Comparison of ENCODE assay signal across 8 mouse cellular contexts in the genomic region with DNA sequence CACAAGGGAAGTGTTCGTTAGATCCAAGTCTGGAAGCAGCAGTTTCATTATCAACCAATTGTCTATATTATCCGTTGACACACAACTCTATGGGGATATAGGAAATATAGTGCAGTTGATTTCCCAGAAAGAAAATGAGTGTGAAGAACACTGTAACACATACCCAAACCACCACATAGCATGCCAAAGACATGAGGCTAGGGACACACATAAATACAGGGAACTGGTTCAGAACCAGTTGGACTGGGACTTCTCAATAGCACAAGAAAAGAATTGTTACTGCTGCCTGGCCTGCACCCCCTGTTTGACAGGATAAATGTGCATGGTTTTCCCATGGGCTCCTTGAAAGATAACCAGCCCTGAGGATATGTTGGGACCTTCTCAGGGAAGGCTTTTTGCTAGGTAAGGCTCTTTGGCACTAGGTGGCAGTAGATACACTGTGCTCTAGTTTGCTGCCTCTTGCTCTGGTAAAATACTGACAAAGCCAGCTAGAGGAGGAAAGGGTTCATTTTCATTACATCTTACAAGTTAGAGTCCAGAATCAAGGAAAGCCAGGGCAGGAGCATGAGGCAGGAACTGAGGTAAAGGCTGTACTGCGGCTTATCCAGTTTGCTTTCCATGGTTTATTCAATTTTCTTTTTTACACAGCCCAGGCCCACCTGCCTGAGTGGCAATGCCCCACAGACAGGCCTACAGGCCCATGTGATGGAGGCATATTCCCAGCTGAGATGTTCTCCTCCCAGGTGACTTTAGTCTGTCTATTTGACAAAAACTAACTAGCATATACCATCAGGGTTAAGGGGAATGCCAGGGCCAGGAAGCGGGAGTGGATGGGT. TPM values are rescaled to one million over a fixed set of nuclear protein-coding genes. Genes with fewer than 3 reads are reported as not detected.
DNase-seq lines count a peak whose midpoint lies in the region; ATAC-seq and TF ChIP-seq lines count a peak whose summit lies in the region.

No protein-coding gene starts in this region.

- TF ChIP-seq CTCF in C2C12 (IDR thresholded peaks at IDR 0.05; ENCODE audit: control insufficient read depth, insufficient read depth, insufficient read length): peak; percentile 41
- TF ChIP-seq CTCF in G1E (IDR thresholded peaks at IDR 0.05; ENCODE audit: low read depth, low read length): peak; percentile 38; the same call in 1 of the 2 replicates
- TF ChIP-seq CTCF in heart, postnatal 0 days (IDR thresholded peaks at IDR 0.05; ENCODE audit: low read depth): peak; percentile 94
- TF ChIP-seq CTCF in lung, embryonic 14.5 days (IDR thresholded peaks at IDR 0.05; ENCODE audit: low read depth): peak; percentile 83

- H3ac ChIP-seq in C2C12 (ENCODE audit: control insufficient read depth, insufficient read length, low read depth): no peak overlapping the region

- no peak overlapping the region for H3K27ac ChIP-seq in heart, postnatal 0 days (ENCODE audit: low read depth)
- H3K27ac ChIP-seq in lung, embryonic 14.5 days (ENCODE audit: low read depth): no peak overlapping the region

- peaks cover 2% of the 10 kb centered on the region for H3K79me2 ChIP-seq in C2C12 (ENCODE audit: control insufficient read depth, insufficient read depth)

- H3K9me3 ChIP-seq in G1E (replicated peaks): no peaks in the 10 kb centered on the region
- H3K9me3 ChIP-seq in heart, postnatal 0 days (replicated peaks; ENCODE audit: control insufficient read depth, low read length): no peaks in the 10 kb centered on the region
- no peaks in the 10 kb centered on the region for H3K9me3 ChIP-seq in lung, embryonic 14.5 days (ENCODE audit: low read depth, low read length)

- ATAC-seq in G1E (ENCODE audit: extremely low read depth, insufficient number of reproducible peaks, low FRiP score, poor library complexity, severe bottlenecking): peak; percentile 81
- ATAC-seq in heart, postnatal 0 days (ENCODE audit: insufficient read depth, low read depth): peak; percentile 66; the same call in 1 of the 2 replicates
- peak; percentile 79 for ATAC-seq in lung, embryonic 14.5 days (ENCODE audit: insufficient read depth)
- ATAC-seq in neutrophil, adult 5-6 weeks (ENCODE audit: extremely low read depth, insufficient number of reproducible peaks, low FRiP score, poor library complexity, severe bottlenecking): peak; percentile 89

- H3K27me3 ChIP-seq in C2C12 (ENCODE audit: control insufficient read depth, insufficient read depth, insufficient read length): no peaks in the 10 kb centered on the region
- H3K27me3 ChIP-seq in G1E (ENCODE audit: insufficient read depth, low read length): no peaks in the 10 kb centered on the region
- no peaks in the 10 kb centered on the region for H3K27me3 ChIP-seq in heart, postnatal 0 days (ENCODE audit: control insufficient read depth, insufficient read depth, low read length)
- no peaks in the 10 kb centered on the region for H3K27me3 ChIP-seq in lung, embryonic 14.5 days (ENCODE audit: insufficient read depth, low read length)

- WGBS in heart, postnatal 0 days: 75% methylated on average over 4 of the region's 4 CpGs
- WGBS in lung, embryonic 14.5 days: 83% methylated on average over 4 of the region's 4 CpGs

- H3K36me3 ChIP-seq in C2C12 (ENCODE audit: control insufficient read depth, insufficient read depth) (peaks cover 34% of the 10 kb centered on the region), G1E (replicated peaks) (peaks cover 50% of the 10 kb centered on the region)
- H3K36me3 ChIP-seq in heart, postnatal 0 days (replicated peaks; ENCODE audit: control insufficient read depth, insufficient read depth, low read length): peaks cover 18% of the 10 kb centered on the region
- H3K36me3 ChIP-seq in lung, embryonic 14.5 days (ENCODE audit: insufficient read depth): peaks cover 26% of the 10 kb centered on the region

- H3K79me3 ChIP-seq in C2C12 (ENCODE audit: low read depth): no peaks in the 10 kb centered on the region

- no peak for TF ChIP-seq EP300 in heart, postnatal 0 days (IDR thresholded peaks at IDR 0.05; ENCODE audit: low read depth)

- H3K4me1 ChIP-seq in G1E (ENCODE audit: insufficient read depth, low read depth, low read length): peaks cover 3% of the 10 kb centered on the region; the same call in 1 of the 2 replicates
- H3K4me1 ChIP-seq in heart, postnatal 0 days (ENCODE audit: control insufficient read depth, insufficient read depth): no peaks in the 10 kb centered on the region
- H3K4me1 ChIP-seq in lung, embryonic 14.5 days (ENCODE audit: insufficient read depth): no peaks in the 10 kb centered on the region

- no peak overlapping the region for H3K9ac ChIP-seq in heart, postnatal 0 days (replicated peaks; ENCODE audit: low read depth, low read length)
- H3K9ac ChIP-seq in lung, embryonic 14.5 days: no peak overlapping the region

- H3K4me2 ChIP-seq in heart, postnatal 0 days (ENCODE audit: low read depth, low read length): no peak overlapping the region
- no peak overlapping the region for H3K4me2 ChIP-seq in lung, embryonic 14.5 days

- DNase-seq in G1E (ENCODE audit: low spot score): peak; percentile 45
- peak; percentile 82 for DNase-seq in embryo, embryonic 10 days (ENCODE audit: low spot score)
- DNase-seq in heart, postnatal 0 days (ENCODE audit: low spot score): peak; percentile 81
- DNase-seq in kidney, postnatal 10 days: peak; percentile 65
- DNase-seq in lung, embryonic 14.5 days: peak; percentile 87
- no peak for DNase-seq in urinary bladder, postnatal 25 days (ENCODE audit: low spot score)

- H3K4me3 ChIP-seq in C2C12 (ENCODE audit: insufficient read depth, poor library complexity, severe bottlenecking) (no peak overlapping the region), G1E (ENCODE audit: low read depth, low read length) (no peak overlapping the region)
- H3K4me3 ChIP-seq in heart, postnatal 0 days (ENCODE audit: low read depth, low read length): no peak overlapping the region
- H3K4me3 ChIP-seq in lung, embryonic 14.5 days (ENCODE audit: low read depth, low read length): no peak overlapping the region

TF ChIP-seq in C2C12, 6 proteins besides CTCF, POLR2A, EP300 and RAD21:
- TF ChIP-seq USF1 (IDR thresholded peaks at IDR 0.05; ENCODE audit: low read depth) (no peak), FOSL1 (IDR thresholded peaks at IDR 0.05; ENCODE audit: insufficient read depth, low read length, poor library complexity, severe bottlenecking) (no peak), MYOG (IDR thresholded peaks at IDR 0.05; ENCODE audit: control insufficient read depth, extremely low read depth, insufficient read length) (no peak), MAX (IDR thresholded peaks at IDR 0.05) (no peak), MYOD1 (IDR thresholded peaks at IDR 0.05; ENCODE audit: control insufficient read depth, insufficient read length, low read depth) (no peak), CEBPB (IDR thresholded peaks at IDR 0.05; ENCODE audit: low read depth) (no peak)

RNA-seq across cellular contexts. Expression of a gene that starts 10.0 kb away (rescaled TPM):
- 375 TPM for polyA plus RNA-seq in C2C12 (2012; fragmentation: generic; extraction: Trizol)
- 200 and 228 TPM in 2 replicates for total RNA-seq in G1E (2014; fragmentation: Nextera tagmentation)
- total RNA-seq in G1E (2017): 89.3 and 99.4 TPM in 2 replicates
- polyA plus RNA-seq in G1E (2012): 19.8 and 21.1 TPM in 2 replicates
- 228 and 240 TPM in 2 replicates for total RNA-seq in heart, postnatal 0 days (2014; rRNA removed; ENCODE audit: low replicate concordance)
- 272 and 276 TPM in 2 replicates for polyA plus RNA-seq in heart, postnatal 0 days (2015; fragmentation: Nextera tagmentation; extraction: Ambion mirVana)
- polyA plus RNA-seq in lung, embryonic 14.5 days (2014; fragmentation: Nextera tagmentation; extraction: Ambion mirVana): 372 and 377 TPM in 2 replicates
- 125 and 168 TPM in 2 replicates for total RNA-seq in neutrophil, adult 5-6 weeks (2017)

RNA-seq across cellular contexts. Expression of a gene that starts 10.8 kb away (rescaled TPM):
- polyA plus RNA-seq in C2C12 (2012; fragmentation: generic; extraction: Trizol) (35.8 TPM), G1E (2012) (30.4 and 35.1 TPM in 2 replicates)
- total RNA-seq in G1E (2014; fragmentation: Nextera tagmentation) (51.5 and 69.0 TPM in 2 replicates), G1E (2017) (27.4 and 29.4 TPM in 2 replicates)
- 17.9 and 21.8 TPM in 2 replicates for total RNA-seq in heart, postnatal 0 days (2014; rRNA removed; ENCODE audit: low replicate concordance)
- polyA plus RNA-seq in heart, postnatal 0 days (2015; fragmentation: Nextera tagmentation; extraction: Ambion mirVana): 15.5 and 17.1 TPM in 2 replicates
- polyA plus RNA-seq in lung, embryonic 14.5 days (2014; fragmentation: Nextera tagmentation; extraction: Ambion mirVana): 45.2 and 48.9 TPM in 2 replicates
- total RNA-seq in neutrophil, adult 5-6 weeks (2017): 21.3 and 30.6 TPM in 2 replicates

RNA-seq across cellular contexts. Expression of a gene that starts 17.8 kb away (rescaled TPM):
- polyA plus RNA-seq in C2C12 (2012; fragmentation: generic; extraction: Trizol) (327 TPM), G1E (2012) (263 and 330 TPM in 2 replicates)
- total RNA-seq in G1E (2014; fragmentation: Nextera tagmentation) (353 and 389 TPM in 2 replicates), G1E (2017) (202 and 540 TPM in 2 replicates)
- 108 and 159 TPM in 2 replicates for total RNA-seq in heart, postnatal 0 days (2014; rRNA removed; ENCODE audit: low replicate concordance)
- 80.1 and 88.4 TPM in 2 replicates for polyA plus RNA-seq in heart, postnatal 0 days (2015; fragmentation: Nextera tagmentation; extraction: Ambion mirVana)
- polyA plus RNA-seq in lung, embryonic 14.5 days (2014; fragmentation: Nextera tagmentation; extraction: Ambion mirVana): 175 and 192 TPM in 2 replicates
- 82.6 and 111 TPM in 2 replicates for total RNA-seq in neutrophil, adult 5-6 weeks (2017)

RNA-seq across cellular contexts. Expression of a gene that starts 25.7 kb away (rescaled TPM):
- 41.6 TPM for polyA plus RNA-seq in C2C12 (2012; fragmentation: generic; extraction: Trizol)
- 157 and 173 TPM in 2 replicates for total RNA-seq in G1E (2014; fragmentation: Nextera tagmentation)
- 67.3 and 72.9 TPM in 2 replicates for total RNA-seq in G1E (2017)
- polyA plus RNA-seq in G1E (2012): 48.8 and 49.0 TPM in 2 replicates
- 89.7 and 99.9 TPM in 2 replicates for total RNA-seq in heart, postnatal 0 days (2014; rRNA removed; ENCODE audit: low replicate concordance)
- 54.8 and 61.2 TPM in 2 replicates for polyA plus RNA-seq in heart, postnatal 0 days (2015; fragmentation: Nextera tagmentation; extraction: Ambion mirVana)
- 73.7 and 78.2 TPM in 2 replicates for polyA plus RNA-seq in lung, embryonic 14.5 days (2014; fragmentation: Nextera tagmentation; extraction: Ambion mirVana)
- total RNA-seq in neutrophil, adult 5-6 weeks (2017): 21.6 and 27.6 TPM in 2 replicates

Comparison
In these comparisons a context has a peak if more than half of its experiments do, and no peak if none do; other contexts are left out.
1. CTCF ChIP-seq: peak in every context shown above with its lines; median percentile 94 in heart, postnatal 0 days; 83 in lung, embryonic 14.5 days; 41 in C2C12; 38 in G1E.
2. RNA of a gene that starts 10.0 kb away (polyA plus RNA-seq): 375 TPM in C2C12 (single experiment), 372 to 377 TPM in lung, embryonic 14.5 days and 272 to 276 TPM in heart, postnatal 0 days; 19.8 to 21.1 TPM in G1E; every median in the first group is over 10 times any median in the second.
3. Peak in every context shown above with its lines, with median percentiles within 50 percentile points of each other: ATAC-seq.